Mouse (Mus musculus) neural tube, embryonic 14.5 days (tissue): ENCODE measurements around the gene Ylpm1. TPM values are rescaled to one million over a fixed set of nuclear protein-coding genes. Genes with fewer than 3 reads are reported as not detected.
A peak's percentile ranks its signal among the peaks of the same experiment; 100 is the strongest.

Source experiments
- ATAC-seq: fragments of 200-750 bp; cut with Nextera tagmentation; 2 replicates; pipeline ENCODE4 v1.8.0; 2017; ENCODE audit warnings: low read depth, mild to moderate bottlenecking, moderate TSS enrichment, moderate library complexity
- H3K27ac ChIP-seq: fragments of 300-500 bp; sonication (generic); 2 replicates; pipeline ENCODE4 v1.5.1; 2014; ENCODE audit warnings: low read depth, mild to moderate bottlenecking, control low read depth, low read length, moderate library complexity, mixed read lengths
- H3K27me3 ChIP-seq: fragments of 300-500 bp; sonication (generic); 2 replicates; pipeline ENCODE4 v1.6.1; 2014; ENCODE audit warnings: low read length; ENCODE audit not compliant: control insufficient read depth, insufficient read depth
- H3K36me3 ChIP-seq: fragments of 300-500 bp; sonication (generic); 2 replicates; pipeline ENCODE4 v1.6.1; 2014; ENCODE audit warnings: low read length, mixed read lengths; ENCODE audit not compliant: control insufficient read depth, insufficient read depth
- H3K4me1 ChIP-seq: fragments of 300-500 bp; sonication (generic); 2 replicates; pipeline ENCODE4 v1.6.1; 2014; ENCODE audit warnings: low read length; ENCODE audit not compliant: control insufficient read depth, insufficient read depth
- H3K4me2 ChIP-seq: fragments of 300-500 bp; sonication (generic); 2 replicates; pipeline ENCODE4 v1.6.1; 2014; ENCODE audit warnings: mild to moderate bottlenecking, low read depth, low read length, control low read depth
- H3K4me3 ChIP-seq: fragments of 300-500 bp; sonication (generic); 2 replicates; pipeline ENCODE4 v1.5.1; 2014; ENCODE audit warnings: low read depth, low read length, control low read depth, mixed read lengths
- H3K9ac ChIP-seq: fragments of 300-500 bp; sonication (generic); replicated peaks from 2 replicates; pipeline ENCODE4 v1.6.1; 2014; ENCODE audit warnings: low read depth, mild to moderate bottlenecking, control low read depth, low read length, mixed read lengths
- H3K9me3 ChIP-seq: fragments of 300-500 bp; sonication (generic); 2 replicates; pipeline ENCODE4 v1.6.1; 2016; ENCODE audit warnings: low read length; ENCODE audit not compliant: control insufficient read depth
- WGBS: fragments of 180-500 bp; shearing (Covaris S2); extraction: QIAGEN DNeasy Blood & Tissue Kit; methylation state at CpG from one replicate; pipeline ENCODE4 v1.1.7; 2014; 5-methylcytosine and 5-hydroxymethylcytosine counted together
- polyA plus RNA-seq: library from polyadenylated mRNA; unstranded; fragments of >200 nt; fragmentation: Nextera tagmentation; extraction: Ambion mirVana; gene quantifications from 2 replicates; pipeline ENCODE4 v1.2.1, GENCODE M21; 2014

Ylpm1 gene
- polyA plus RNA-seq, 1 experiment from 2014 or later: 54.7 TPM

- no peaks in the 10 kb centered on the region for H3K4me1 ChIP-seq
- peaks cover 16% of the 10 kb centered on the region for H3K36me3 ChIP-seq
- H3K9ac ChIP-seq: no peak overlapping the region
- H3K4me3 ChIP-seq: no peak overlapping the region
- ATAC-seq: no peak
- H3K27ac ChIP-seq: no peak overlapping the region
- WGBS: 90% methylated on average over 3 of the region's 3 CpGs
- no peaks in the 10 kb centered on the region for H3K9me3 ChIP-seq
- H3K4me2 ChIP-seq: no peak overlapping the region
- H3K27me3 ChIP-seq: no peaks in the 10 kb centered on the region
Measured at GRCm38 (mm10) chr12:85077100-85077499, 81.0 kb downstream of the Ylpm1 start.

GRCm38 (mm10) chr12:85084257-85084656, 88.1 kb downstream of the Ylpm1 start:
- Histone ChIP-seq H3K27ac (no peak overlapping the region), H3K9me3 (no peaks in the 10 kb centered on the region), H3K27me3 (no peaks in the 10 kb centered on the region), H3K9ac (no peak overlapping the region), H3K4me1 (no peaks in the 10 kb centered on the region), H3K4me2 (no peak overlapping the region), H3K36me3 (no peaks in the 10 kb centered on the region; the same call in 1 of the 2 replicates), H3K4me3 (no peak overlapping the region)
- 96% methylated on average over 2 of the region's 2 CpGs for WGBS
- ATAC-seq: no peak

- no peaks in the 10 kb centered on the region for H3K4me1 ChIP-seq
- 94% methylated on average over 4 of the region's 4 CpGs for WGBS
- no peaks in the 10 kb centered on the region for H3K9me3 ChIP-seq
- H3K9ac ChIP-seq: no peak overlapping the region
- H3K27me3 ChIP-seq: no peaks in the 10 kb centered on the region
- no peak overlapping the region for H3K27ac ChIP-seq
- no peak for ATAC-seq
- H3K4me2 ChIP-seq: no peak overlapping the region
- no peak overlapping the region for H3K4me3 ChIP-seq
- H3K36me3 ChIP-seq: no peaks in the 10 kb centered on the region; the same call in 1 of the 2 replicates
Measured at GRCm38 (mm10) chr12:85084941-85085340, 88.8 kb downstream of the Ylpm1 start.

GRCm38 (mm10) chr12:85087845-85088244, 91.7 kb downstream of the Ylpm1 start:
- H3K9ac ChIP-seq: no peak overlapping the region
- no peaks in the 10 kb centered on the region for H3K9me3 ChIP-seq
- 81% methylated on average over 12 of the region's 12 CpGs for WGBS
- no peak for ATAC-seq
- H3K27me3 ChIP-seq: no peaks in the 10 kb centered on the region
- H3K27ac ChIP-seq: no peak overlapping the region
- no peak overlapping the region for H3K4me2 ChIP-seq
- H3K4me3 ChIP-seq: no peak overlapping the region
- no peaks in the 10 kb centered on the region for H3K4me1 ChIP-seq
- H3K36me3 ChIP-seq: no peaks in the 10 kb centered on the region; the same call in 1 of the 2 replicates

GRCm38 (mm10) chr12:85091190-85091589, 95.1 kb downstream of the Ylpm1 start:
- H3K36me3 ChIP-seq: no peaks in the 10 kb centered on the region; the same call in 1 of the 2 replicates
- no peak overlapping the region for H3K9ac ChIP-seq
- no peak overlapping the region for H3K27ac ChIP-seq
- ATAC-seq: no peak
- H3K4me2 ChIP-seq: no peak overlapping the region
- WGBS: 92% methylated on average over 3 of the region's 3 CpGs
- H3K27me3 ChIP-seq: no peaks in the 10 kb centered on the region
- H3K9me3 ChIP-seq: no peaks in the 10 kb centered on the region
- 0 out of 2 replicates have a peak, but pooled peaks cover 3% of the 10 kb centered on the region for H3K4me1 ChIP-seq
- no peak overlapping the region for H3K4me3 ChIP-seq

GRCm38 (mm10) chr12:85092214-85092613, 96.1 kb downstream of the Ylpm1 start:
- Histone ChIP-seq H3K9ac (no peak overlapping the region), H3K4me2 (no peak overlapping the region), H3K4me1 (0 out of 2 replicates have a peak, but pooled peaks cover 3% of the 10 kb centered on the region), H3K27me3 (no peaks in the 10 kb centered on the region), H3K36me3 (no peaks in the 10 kb centered on the region; the same call in 1 of the 2 replicates), H3K4me3 (no peak overlapping the region), H3K27ac (no peak overlapping the region), H3K9me3 (no peaks in the 10 kb centered on the region)
- peak; percentile 44; the same call in 1 of the 2 replicates for ATAC-seq
- 13% methylated on average over 3 of the region's 3 CpGs for WGBS

GRCm38 (mm10) chr12:85094010-85094409, 97.9 kb downstream of the Ylpm1 start:
- Histone ChIP-seq H3K27me3 (no peaks in the 10 kb centered on the region), H3K4me2 (no peak overlapping the region), H3K4me3 (no peak overlapping the region), H3K4me1 (0 out of 2 replicates have a peak, but pooled peaks cover 3% of the 10 kb centered on the region), H3K27ac (no peak overlapping the region), H3K9me3 (no peaks in the 10 kb centered on the region), H3K36me3 (no peaks in the 10 kb centered on the region), H3K9ac (no peak overlapping the region)
- no peak for ATAC-seq
- 38% methylated on average over 14 of the region's 14 CpGs for WGBS

- Histone ChIP-seq H3K4me2 (no peak overlapping the region), H3K36me3 (no peaks in the 10 kb centered on the region), H3K9me3 (no peaks in the 10 kb centered on the region), H3K9ac (no peak overlapping the region), H3K4me1 (0 out of 2 replicates have a peak, but pooled peaks cover 3% of the 10 kb centered on the region), H3K4me3 (no peak overlapping the region), H3K27ac (no peak overlapping the region), H3K27me3 (no peaks in the 10 kb centered on the region)
- 68% methylated on average over 10 of the region's 10 CpGs for WGBS
- peak; percentile 35; the same call in 1 of the 2 replicates for ATAC-seq
Measured at GRCm38 (mm10) chr12:85094706-85095105, 98.6 kb downstream of the Ylpm1 start.

GRCm38 (mm10) chr12:85095146-85095545, 99.0 kb downstream of the Ylpm1 start:
- Histone ChIP-seq H3K4me1 (0 out of 2 replicates have a peak, but pooled peaks cover 3% of the 10 kb centered on the region), H3K9ac (no peak overlapping the region), H3K27me3 (no peaks in the 10 kb centered on the region), H3K27ac (no peak overlapping the region), H3K4me3 (no peak overlapping the region), H3K9me3 (no peaks in the 10 kb centered on the region), H3K36me3 (no peaks in the 10 kb centered on the region), H3K4me2 (no peak overlapping the region)
- no peak for ATAC-seq
- 86% methylated on average over 11 of the region's 11 CpGs for WGBS
